Mouse (Mus musculus) megakaryocyte, adult 5-6 weeks (primary cell): ENCODE results near the gene Trim13. TPM values are rescaled to one million over a fixed set of nuclear protein-coding genes. Genes with fewer than 3 reads are reported as not detected.

Experiments
- ATAC-seq: 2 replicates; pipeline ENCODE4 v1.8.0; 2016; ENCODE audit warnings: mild to moderate bottlenecking, inconsistent platforms; ENCODE audit not compliant: poor library complexity, severe bottlenecking
- total RNA-seq, 2 experiments: library from RNA; stranded (forward) in 1 of 2; stranded (reverse) in 1 of 2; fragments of 153-499, 151-499 nt in 1 of 2; fragments of 221-1000, 200-1000 nt in 1 of 2; gene quantifications; 2 replicates each; pipeline versions ENCODE4 v1.2.3 to v1.2.4; 2015 to 2017

Trim13 gene
- total RNA-seq, 2 experiments from 2014 or later, result 3.0 to 4.5 TPM

GRCm38 (mm10) chr14:61611766-61612165 is 13.7 kb downstream of the Trim13 start:
- no peak for ATAC-seq

DNA sequence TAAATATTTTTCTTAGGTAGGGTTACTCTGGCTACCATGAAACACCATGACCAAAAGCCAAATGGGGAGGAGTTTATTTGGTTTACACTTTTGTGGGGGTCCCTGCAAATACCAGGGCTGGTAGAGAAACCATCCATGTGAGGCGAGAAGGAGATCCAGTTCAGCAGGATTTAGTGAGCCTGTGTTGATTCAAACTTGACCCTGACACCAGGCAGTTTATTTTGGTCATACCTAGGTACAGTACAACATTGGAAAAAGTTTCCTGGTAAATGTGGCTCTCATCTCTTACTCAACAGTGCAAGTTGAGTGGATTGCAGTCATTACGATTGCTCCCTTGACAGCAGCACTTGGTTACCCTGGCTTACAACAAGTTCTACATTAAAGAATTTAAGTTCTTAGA is 15.3 kb downstream of the Trim13 start:
- no peak for ATAC-seq

DNA sequence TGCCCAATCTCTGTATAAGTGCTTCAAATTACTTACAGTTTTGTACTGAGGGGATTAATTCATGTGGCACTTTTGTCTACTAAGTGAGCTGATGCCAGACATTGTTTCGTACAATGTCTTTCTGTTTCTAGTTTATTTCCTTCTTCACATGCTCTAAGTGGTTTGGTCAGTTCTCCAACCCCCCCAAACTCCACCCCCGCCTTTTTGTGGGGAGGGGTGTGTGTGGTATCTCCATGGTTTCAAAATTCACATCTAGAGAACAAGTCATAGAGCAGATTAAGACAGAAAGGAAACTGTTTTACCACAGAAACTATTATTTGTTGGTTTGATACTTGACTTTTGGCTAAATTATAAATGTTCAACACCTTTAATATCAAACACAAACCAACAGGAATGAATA is 22.3 kb downstream of the Trim13 start:
- ATAC-seq, result no peak

DNA sequence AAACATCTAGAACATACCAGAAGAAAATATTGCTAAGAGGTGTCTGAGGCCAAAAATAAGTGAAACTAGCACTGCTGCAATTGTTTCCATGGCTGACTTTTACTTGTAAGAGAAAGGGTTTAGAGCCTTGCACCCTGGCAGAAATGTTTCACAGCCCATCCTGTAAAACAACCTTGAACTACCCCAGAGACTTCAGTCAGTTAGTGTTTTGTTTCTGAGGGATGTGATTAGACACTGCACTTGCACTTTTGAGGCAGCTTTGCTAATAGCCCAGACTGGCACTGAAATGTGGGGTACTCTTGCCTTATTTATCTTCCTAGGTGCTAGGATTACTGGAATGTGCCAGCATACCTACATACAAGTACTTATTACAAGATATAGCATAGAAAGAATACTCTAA is 37.9 kb downstream of the Trim13 start:
- no peak for ATAC-seq

DNA sequence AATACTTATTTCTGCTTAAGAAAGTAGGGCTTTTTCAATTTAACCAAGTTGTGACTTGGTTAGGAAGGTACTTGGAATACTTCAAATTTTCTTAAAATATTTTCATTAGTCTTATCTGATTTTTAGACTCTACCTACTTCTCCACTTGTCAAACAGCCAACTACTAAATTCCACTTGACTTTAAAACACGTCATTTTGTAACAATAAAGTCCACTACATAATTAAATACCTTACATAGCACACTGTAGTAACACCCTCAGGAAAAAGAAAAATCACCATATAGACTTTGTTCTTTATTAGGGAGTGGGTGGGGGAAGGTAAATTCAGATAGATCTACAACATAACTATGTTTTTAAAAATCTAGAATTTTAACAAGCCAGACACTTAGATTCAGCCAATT is 44.6 kb downstream of the Trim13 start:
- no peak for ATAC-seq

- no peak for ATAC-seq
These were observed 47.5 kb downstream of the Trim13 start for GRCm38 (mm10) chr14:61645547-61645946.

GRCm38 (mm10) chr14:61647182-61647880 is 49.3 kb downstream of the Trim13 start:
- ATAC-seq, result no peak

GRCm38 (mm10) chr14:61647881-61648684 is 50.0 kb downstream of the Trim13 start:
- ATAC-seq, result peak; percentile 39

DNA sequence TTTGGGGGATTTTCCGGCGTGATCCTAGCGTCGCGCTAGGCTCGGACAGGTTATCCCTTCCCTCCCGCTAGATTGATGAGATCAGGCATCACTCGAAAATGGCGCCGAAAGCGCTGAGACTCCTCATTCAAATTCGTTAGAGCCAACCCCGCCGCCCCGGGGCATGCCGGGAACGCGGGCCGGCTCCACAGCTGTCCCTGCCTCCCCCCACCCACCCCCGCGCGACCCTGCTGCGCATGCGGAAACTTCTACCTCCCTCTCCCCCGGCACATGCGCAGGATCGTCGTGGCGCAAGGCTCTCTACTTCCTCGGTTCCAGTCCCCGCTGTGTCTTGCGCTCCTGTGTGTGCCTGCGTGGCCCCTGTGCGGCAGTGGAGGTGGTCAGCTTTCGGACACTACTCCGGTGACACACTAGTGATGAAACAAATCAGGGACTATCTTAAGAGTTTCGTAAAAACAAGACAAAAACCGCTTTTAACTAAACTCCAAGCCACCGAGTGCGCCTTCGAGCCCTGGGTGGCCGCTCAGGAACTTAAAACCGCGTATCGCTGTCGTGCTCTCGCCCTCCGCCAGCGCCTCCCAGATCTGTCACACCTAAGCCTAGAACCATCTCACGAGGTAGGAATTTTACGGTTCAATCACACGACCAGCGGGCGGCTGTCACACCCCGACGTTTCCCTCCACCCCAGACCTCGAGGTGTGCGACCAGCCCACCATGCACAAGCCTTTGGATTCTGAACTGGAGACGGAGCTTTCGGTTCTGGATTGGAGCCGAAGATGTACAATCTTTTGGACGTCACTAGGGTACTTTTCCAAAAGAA is 50.8 kb downstream of the Trim13 start:
- peak; percentile 86 for ATAC-seq

- peak; percentile 28 for ATAC-seq
These were observed 52.4 kb downstream of the Trim13 start for GRCm38 (mm10) chr14:61650291-61650960.

Other genes starting within 250 kb of the Trim13 start
- 2.1 and 2.2 TPM in 2 replicates for gene Ebpl, start 237.8 kb upstream of the Trim13 start, total RNA-seq (2015)
- gene Ebpl, start 237.8 kb upstream of the Trim13 start, total RNA-seq (2017), result 0.98 and 1.2 TPM in 2 replicates
- gene Kpna3, start 158.4 kb upstream of the Trim13 start, total RNA-seq (2015), result 39.1 and 42.8 TPM in 2 replicates
- gene Kpna3, start 158.4 kb upstream of the Trim13 start, total RNA-seq (2017), result 21.6 and 26.8 TPM in 2 replicates
- 5.7 and 8.0 TPM in 2 replicates for gene Spryd7, start 41.4 kb upstream of the Trim13 start, total RNA-seq (2015)
- 3.1 and 4.9 TPM in 2 replicates for gene Spryd7, start 41.4 kb upstream of the Trim13 start, total RNA-seq (2017)
- gene Kcnrg, start 9.2 kb downstream of the Trim13 start, total RNA-seq (2015), result 0.20 TPM in 1 of 2 replicates, not detected in the other
- gene Kcnrg, start 9.2 kb downstream of the Trim13 start, total RNA-seq (2017), result not detected in 2 replicates